Mouse (Mus musculus) heart, postnatal 4 days (tissue): Measurements from ENCODE around the gene Tk1. TPM values are rescaled to one million over a fixed set of nuclear protein-coding genes. Genes with fewer than 3 reads are reported as not detected.
A peak's percentile ranks its signal among the peaks of the same experiment; 100 is the strongest.
"Not testable (repeated sequence)": the region's sequence is repeated elsewhere in the genome, so short reads cannot be mapped to it uniquely, and the experiment has no call there.

Experiments used
- DNase-seq: peaks from one replicate; pipeline ENCODE4 v3.0.0; 2021
- total RNA-seq, 2 experiments: library from RNA; stranded (reverse); gene quantifications; 2 replicates each; pipeline ENCODE4 v1.2.3; 2021

Gene Tk1
- total RNA-seq, 2 experiments from 2014 or later = 93.1 to 99.2 TPM

- DNase-seq = no peak
Measured at GRCm38 (mm10) chr11:117790703-117791440, 35.0 kb downstream of the Tk1 start.

- peak; percentile 85 for DNase-seq
Measured at GRCm38 (mm10) chr11:117790286-117790685, 35.6 kb downstream of the Tk1 start.

- not testable (repeated sequence) for DNase-seq
Measured at GRCm38 (mm10) chr11:117788481-117788880, 37.4 kb downstream of the Tk1 start.

- DNase-seq = peak; percentile 69
Measured at GRCm38 (mm10) chr11:117786294-117786693, 39.6 kb downstream of the Tk1 start.

GRCm38 (mm10) chr11:117783683-117784309 is 42.1 kb downstream of the Tk1 start:
- DNase-seq = peak; percentile 47

GRCm38 (mm10) chr11:117783089-117783488 is 42.8 kb downstream of the Tk1 start:
- DNase-seq = peak; percentile 84

GRCm38 (mm10) chr11:117782705-117783034 is 43.2 kb downstream of the Tk1 start:
- no peak for DNase-seq

- DNase-seq = peak; percentile 62
Measured at GRCm38 (mm10) chr11:117781993-117782704, 43.7 kb downstream of the Tk1 start, which contains the start of the genes Tmc8 and Tmc6. Gene Tmc8 (plus strand): TSS chr11:117782076. Gene Tmc6 (minus strand): TSS chr11:117782198.

GRCm38 (mm10) chr11:117781199-117781821 is 44.6 kb downstream of the Tk1 start:
- peak; percentile 79 for DNase-seq

- peak; percentile 90 for DNase-seq
Measured at GRCm38 (mm10) chr11:117780582-117781111, 45.2 kb downstream of the Tk1 start.

- no peak for DNase-seq
Measured at GRCm38 (mm10) chr11:117780199-117780515, 45.7 kb downstream of the Tk1 start.

- DNase-seq = peak; percentile 78
Measured at GRCm38 (mm10) chr11:117779434-117780198, 46.3 kb downstream of the Tk1 start.

- DNase-seq = peak; percentile 54
Measured at GRCm38 (mm10) chr11:117778851-117779433, 47.0 kb downstream of the Tk1 start.

GRCm38 (mm10) chr11:117778031-117778430 is 47.9 kb downstream of the Tk1 start:
- DNase-seq = no peak

- DNase-seq = no peak
Measured at GRCm38 (mm10) chr11:117777111-117777510, 48.8 kb downstream of the Tk1 start.

GRCm38 (mm10) chr11:117776085-117776792 is 49.7 kb downstream of the Tk1 start:
- no peak for DNase-seq

GRCm38 (mm10) chr11:117775540-117775939 is 50.4 kb downstream of the Tk1 start:
- DNase-seq = no peak

- DNase-seq = no peak
Measured at GRCm38 (mm10) chr11:117774925-117775324, 51.0 kb downstream of the Tk1 start.

GRCm38 (mm10) chr11:117772352-117772751 is 53.5 kb downstream of the Tk1 start:
- no peak for DNase-seq

- DNase-seq = no peak
Measured at GRCm38 (mm10) chr11:117770407-117770806, 55.5 kb downstream of the Tk1 start.

- no peak for DNase-seq
Measured at GRCm38 (mm10) chr11:117769683-117770047, 56.2 kb downstream of the Tk1 start.
